Mouse (Mus musculus) 3T3-L1 (cell line): ENCODE data around the gene Hist1h1b.
"Not testable (repeated sequence)": the region's sequence is repeated elsewhere in the genome, so short reads cannot be mapped to it uniquely, and the experiment has no call there.

Experiments
- DNase-seq: peaks from one replicate; pipeline ENCODE4 v3.0.0-alpha.2; 2015; ENCODE audit warnings: low read depth, low spot score

The Hist1h1b gene

GRCm38 (mm10) chr13:21779767-21780731, at the start of gene Hist1h1b:
Hist1h1b (minus strand) TSS chr13:21780625.
- DNase-seq, result peak; percentile 89

DNA sequence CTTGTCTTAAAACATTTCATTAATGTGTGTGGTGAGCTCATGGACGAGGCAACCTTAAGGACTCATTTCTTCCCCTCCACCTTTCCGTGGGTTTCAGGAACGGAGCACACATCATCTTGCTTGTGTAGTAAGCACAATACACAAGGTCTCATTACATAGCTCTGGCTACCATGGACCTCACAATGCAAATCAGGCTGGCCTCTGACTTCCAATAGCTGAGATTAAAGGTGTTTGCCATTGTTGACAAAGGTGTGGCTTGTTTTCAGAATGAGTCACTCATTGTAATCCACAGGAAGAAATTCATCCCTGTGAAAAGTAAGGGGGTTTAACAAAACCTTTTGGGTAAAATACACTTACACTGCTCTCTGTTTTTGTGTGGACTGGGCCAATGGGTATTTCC, 48.1 kb upstream of the Hist1h1b start:
- no peak for DNase-seq

DNA sequence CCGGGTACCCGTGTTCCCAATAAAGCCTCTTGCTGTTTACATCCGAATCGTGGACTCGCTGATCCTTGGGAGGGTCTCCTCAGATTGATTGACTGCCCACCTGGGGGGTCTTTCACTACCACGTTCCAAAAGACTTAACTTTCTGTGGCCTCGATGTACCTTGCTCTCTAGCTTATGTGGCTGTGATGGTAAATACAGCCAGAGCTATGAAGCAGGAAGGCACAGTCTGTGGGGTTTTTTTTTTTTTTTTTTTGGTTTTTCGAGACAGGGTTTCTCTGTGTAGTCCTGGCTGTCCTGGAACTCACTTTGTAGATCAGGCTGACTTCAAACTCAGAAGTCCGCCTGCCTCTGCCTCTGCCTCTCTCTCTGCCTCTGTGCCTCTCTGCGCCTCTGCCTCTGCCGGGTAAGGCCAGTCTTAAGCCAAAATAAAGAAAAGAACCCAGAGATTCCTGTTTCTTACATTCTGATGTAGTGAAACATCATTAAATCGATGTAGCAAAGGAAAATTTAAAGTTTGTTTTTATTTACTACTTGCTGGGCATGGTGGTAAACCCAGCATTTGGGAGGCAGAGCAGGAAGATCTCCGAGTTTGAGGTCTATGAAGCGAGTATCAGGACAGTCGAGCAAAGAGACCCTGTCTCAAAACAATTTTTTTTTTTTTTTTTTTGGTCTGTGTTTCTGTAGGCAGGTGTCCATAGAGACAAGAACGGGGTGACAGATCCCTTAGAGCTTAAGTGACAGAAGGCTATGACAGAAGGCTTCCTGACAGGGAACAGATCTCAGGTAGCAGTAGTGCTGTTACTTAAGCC, 39.9 kb upstream of the Hist1h1b start:
- not testable (repeated sequence) for DNase-seq

DNA sequence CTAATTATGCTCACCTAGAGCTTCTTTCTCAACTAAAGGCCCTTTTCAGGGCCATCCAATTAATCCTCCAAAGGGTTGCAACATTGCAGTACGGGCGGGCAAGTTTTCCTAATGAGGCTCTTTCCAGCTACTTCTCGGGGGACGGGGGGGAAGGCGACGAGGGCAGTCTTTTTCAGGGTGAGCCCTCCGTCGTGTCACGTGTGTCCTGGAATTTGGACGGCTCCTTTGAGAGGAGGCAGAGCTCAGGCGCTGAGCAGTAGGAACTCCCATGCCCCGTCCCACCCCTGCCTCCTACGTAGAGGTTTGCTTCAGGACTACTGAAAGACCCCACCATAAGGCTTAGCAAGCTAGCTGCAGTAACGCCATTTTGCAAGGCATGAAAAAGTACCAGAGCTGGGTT, 31.7 kb upstream of the Hist1h1b start:
- not testable (repeated sequence) for DNase-seq

GRCm38 (mm10) chr13:21811539-21811938, 31.1 kb upstream of the Hist1h1b start, which contains the start of gene Hist1h4m:
Hist1h4m (plus strand) TSS chr13:21811746.
- not testable (repeated sequence) for DNase-seq

DNA sequence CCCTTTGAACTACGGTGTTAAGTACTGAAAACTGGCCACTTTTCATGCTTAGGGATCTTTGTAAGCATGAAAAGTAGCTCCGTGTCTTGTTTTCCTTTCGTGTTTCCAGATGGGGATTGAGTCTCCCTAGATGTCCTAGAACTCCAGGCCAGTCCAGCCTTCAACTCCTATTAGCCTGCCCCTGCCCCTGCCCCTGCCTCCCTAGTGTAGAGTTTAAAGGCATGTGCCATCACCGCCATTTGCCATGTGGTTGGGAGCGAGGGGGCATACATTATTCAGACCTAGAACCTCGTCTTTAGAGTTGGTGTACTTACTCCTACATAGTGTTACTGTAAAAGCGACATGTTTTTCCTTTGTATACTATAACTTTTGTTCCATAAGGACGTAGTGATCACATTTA, 30.6 kb upstream of the Hist1h1b start:
- DNase-seq, result not testable (repeated sequence)

GRCm38 (mm10) chr13:21810073-21810472, 29.6 kb upstream of the Hist1h1b start, which contains the start of the genes Hist1h2bq and Hist1h2ao:
Hist1h2bq (minus strand) TSS chr13:21810197.
Hist1h2ao (plus strand) TSS chr13:21810465.
- not testable (repeated sequence) for DNase-seq

DNA sequence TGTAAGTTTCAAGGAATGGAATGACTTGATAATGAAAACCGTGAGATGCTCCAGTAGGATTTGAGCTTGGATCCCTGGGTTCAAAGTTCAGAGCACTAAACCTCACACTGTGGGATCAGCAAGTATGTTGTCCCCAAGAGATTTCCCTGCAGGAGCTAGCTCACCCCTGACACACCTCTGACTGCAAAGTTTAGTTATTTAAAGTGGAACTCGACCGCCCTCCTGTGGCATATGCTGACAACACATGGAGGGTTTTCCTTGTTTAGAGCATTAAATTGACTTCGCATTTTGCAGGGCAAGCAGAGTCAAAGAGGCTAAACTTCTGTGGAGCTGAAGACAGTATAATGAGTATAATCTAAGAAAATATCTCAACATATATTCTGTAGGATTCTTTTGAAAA, 22.6 kb upstream of the Hist1h1b start:
- DNase-seq, result not testable (repeated sequence)

DNA sequence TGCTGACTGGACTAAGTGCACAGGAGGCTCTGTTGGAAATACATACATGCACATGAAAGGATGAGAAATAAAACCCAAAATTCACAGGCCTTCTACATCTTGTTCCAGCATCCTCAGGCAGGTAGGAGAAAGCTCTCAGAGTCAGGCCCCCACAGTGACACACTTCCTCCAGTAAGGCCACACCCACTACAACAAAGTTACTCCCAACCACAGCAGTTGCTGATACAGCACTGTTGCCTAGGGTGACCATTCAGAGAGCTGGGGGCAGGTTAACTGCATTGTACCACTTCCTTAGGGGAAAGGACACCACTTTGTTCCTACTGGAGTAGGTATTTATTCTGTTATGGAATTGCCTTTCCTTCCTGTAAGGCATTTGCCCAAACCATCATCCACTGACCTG, 16.7 kb upstream of the Hist1h1b start:
- not testable (repeated sequence) for DNase-seq

GRCm38 (mm10) chr13:21795584-21795983, 15.2 kb upstream of the Hist1h1b start:
- no peak for DNase-seq

DNA sequence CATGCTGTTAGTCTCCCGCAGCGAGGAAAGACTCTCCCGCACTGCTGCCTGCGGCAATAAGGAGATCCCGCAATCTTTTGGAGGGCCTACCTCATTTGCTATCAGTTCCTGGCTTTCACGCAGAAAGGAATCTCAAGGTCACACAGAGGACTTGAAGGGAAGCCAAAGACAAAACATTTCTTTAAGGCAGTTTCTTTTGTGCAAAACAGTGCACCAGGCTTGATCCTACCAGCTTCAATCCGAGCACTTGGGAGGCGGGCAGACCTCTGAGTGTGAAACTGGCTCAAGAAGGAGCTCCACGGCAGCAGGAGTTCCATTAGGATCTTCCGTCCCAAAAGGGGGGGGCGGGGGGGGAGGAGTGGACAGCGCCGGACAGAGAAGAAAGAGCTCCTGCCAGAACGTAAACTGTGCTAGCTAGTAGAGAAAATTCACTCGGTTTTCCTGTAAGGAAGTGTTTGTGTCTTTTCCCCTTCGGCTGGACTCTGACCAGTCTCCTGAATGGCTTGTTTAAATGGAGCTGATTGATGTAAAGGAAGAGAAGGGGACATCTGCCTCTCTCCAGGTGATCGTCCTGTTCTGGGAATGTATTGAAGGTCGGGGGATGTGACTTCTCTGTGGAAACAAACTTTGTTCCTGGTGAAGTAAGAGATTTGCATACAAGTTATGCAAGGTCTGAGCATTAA, 10.3 kb upstream of the Hist1h1b start:
- DNase-seq, result no peak

- DNase-seq, result no peak
Observed at GRCm38 (mm10) chr13:21789925-21790324, 9.5 kb upstream of the Hist1h1b start.

- peak; percentile 54 for DNase-seq
Observed at GRCm38 (mm10) chr13:21787760-21788593, 7.6 kb upstream of the Hist1h1b start.

DNA sequence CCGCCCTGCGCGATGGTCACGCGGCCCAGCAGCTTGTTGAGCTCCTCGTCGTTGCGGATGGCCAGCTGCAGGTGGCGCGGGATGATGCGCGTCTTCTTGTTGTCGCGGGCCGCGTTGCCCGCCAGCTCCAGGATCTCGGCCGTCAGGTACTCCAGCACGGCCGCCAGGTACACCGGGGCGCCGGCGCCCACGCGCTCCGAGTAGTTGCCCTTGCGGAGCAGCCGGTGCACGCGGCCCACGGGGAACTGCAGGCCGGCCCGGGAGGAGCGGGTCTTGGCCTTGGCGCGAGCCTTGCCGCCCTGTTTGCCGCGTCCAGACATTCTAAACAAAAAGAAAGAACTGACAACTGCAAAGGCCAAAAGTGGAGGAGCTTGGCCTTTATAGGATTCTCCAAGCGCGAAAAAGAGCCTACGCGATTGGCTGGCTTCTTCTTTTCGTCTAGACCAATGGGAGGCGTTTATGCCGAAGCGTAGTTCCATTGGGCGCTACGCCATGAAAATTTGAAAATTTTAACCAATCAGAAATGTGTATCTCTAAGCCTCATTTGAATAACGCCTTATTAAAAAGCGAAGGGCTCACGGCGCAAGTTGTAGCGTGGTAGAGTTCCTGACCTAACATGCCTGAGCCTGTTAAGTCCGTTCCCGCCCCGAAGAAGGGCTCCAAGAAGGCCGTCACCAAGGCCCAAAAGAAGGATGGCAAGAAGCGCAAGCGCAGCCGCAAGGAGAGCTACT, 6.6 kb upstream of the Hist1h1b start, which contains the start of the genes Hist1h2an and Hist1h2bp:
Gene Hist1h2an (minus strand): TSS at position 320 of the 731 bp plus-strand sequence.
Gene Hist1h2bp (plus strand): TSS at position 563 of the 731 bp plus-strand sequence.
- DNase-seq, result peak; percentile 98

- DNase-seq, result peak; percentile 81
Observed at GRCm38 (mm10) chr13:21786189-21786898, 5.9 kb upstream of the Hist1h1b start.

GRCm38 (mm10) chr13:21784311-21784710, 3.9 kb upstream of the Hist1h1b start:
- DNase-seq, result no peak

DNA sequence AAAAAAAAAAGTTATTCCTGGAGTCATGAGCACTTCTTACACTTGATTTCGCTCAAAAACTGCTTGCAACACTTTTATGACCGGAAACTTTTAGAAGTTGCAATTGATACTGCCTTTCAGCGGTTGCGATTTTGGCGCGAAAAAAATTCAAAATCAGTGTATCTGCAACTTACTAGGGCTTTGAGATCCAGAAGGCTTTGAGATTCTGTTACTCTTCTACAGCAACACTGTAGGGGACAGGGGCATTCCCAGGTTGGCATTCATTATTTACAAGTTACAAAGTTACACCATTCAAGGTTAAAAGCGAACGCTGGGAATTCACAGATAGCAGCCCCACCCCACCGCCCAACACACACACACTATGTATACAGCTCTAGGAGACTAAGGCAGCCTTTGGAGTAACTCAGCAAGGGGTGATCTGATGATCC, 3.3 kb upstream of the Hist1h1b start:
- DNase-seq, result peak; percentile 76

- peak; percentile 92 for DNase-seq
Observed at GRCm38 (mm10) chr13:21783255-21783617, 2.8 kb upstream of the Hist1h1b start, which contains the start of gene Hist1h3i. Hist1h3i (minus strand) TSS chr13:21783370.
